Comparison of ENCODE assay signal across 8 mouse cellular contexts in the genomic region with DNA sequence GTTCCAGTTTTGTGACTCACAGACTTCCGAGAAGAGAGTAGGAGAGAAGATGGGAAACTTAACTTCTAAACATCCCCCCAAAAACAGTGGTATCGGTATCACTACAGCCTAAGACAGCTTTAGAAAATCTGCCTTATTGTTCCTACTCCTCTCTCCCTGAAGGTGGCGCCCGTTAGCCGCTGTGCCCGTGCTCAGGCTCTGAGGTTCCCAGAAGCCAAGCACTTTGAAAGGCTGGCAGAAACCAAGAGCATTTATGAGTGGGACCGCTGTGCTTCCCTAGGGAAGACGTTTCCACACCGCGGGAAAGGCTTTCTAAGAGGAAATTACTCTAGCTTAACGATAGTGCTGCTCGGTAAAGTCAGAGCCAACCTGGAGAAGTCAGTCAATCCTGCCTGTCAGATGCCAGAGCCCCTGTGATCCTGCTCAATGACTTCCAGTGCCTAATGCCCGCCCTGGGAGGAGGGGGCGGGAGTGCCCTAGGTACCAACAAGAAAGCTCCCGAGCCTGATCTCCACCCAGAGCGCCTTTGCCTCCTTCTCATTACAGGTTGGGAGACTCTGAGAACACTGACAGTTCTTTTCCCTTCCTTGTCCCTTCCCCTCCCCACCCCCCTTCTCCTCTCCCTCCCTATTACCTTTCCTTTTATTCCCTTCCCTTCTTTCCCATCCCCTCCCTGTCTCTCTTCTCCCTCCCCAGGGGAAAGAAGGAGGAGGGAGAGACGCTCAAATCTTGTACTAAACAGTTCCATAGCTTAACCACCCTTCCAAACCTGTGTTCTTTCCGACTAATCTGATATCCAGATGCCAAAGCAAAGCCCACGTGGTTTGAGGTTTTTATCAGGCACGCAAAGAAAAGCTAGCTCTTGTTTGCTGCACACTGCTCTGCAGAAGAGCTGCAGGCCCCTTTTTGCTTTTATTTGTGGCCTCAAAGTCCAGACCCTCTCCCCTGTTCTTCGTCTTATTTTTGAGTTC.
DNase-seq lines count a peak whose midpoint lies in the region; ATAC-seq lines count a peak whose summit lies in the region.

No protein-coding gene starts in this region.

- H3K4me1 ChIP-seq in hindbrain, embryonic 15.5 days (replicated peaks) = peaks cover 11% of the 10 kb centered on the region

- peak overlapping the region; percentile 47; the same call in 1 of the 2 replicates for H3K27ac ChIP-seq in hindbrain, embryonic 15.5 days (replicated peaks)

- H3K4me3 ChIP-seq in hindbrain, embryonic 15.5 days = peak overlapping the region; percentile 34

- H3K4me2 ChIP-seq in hindbrain, embryonic 15.5 days = peak overlapping the region; percentile 67

- peak overlapping the region; percentile 37; the same call in 1 of the 2 replicates for H3K9ac ChIP-seq in hindbrain, embryonic 15.5 days

- peak; percentile 78 for DNase-seq in ZHBTc4 (ENCODE audit: low read depth, low spot score)
- peak; percentile 40 to 42 for DNase-seq in gastrocnemius, adult 8-10 months (ENCODE audit: low spot score in 2 of 2)
- DNase-seq in layer of hippocampus, postnatal 25 days (ENCODE audit: extremely low spot score in 1 of 2, low spot score in 1 of 2) = peak; percentile 73 to 89
- peak; percentile 79 for DNase-seq in lung, postnatal 14 days
- peak; percentile 88 to 89 for DNase-seq in right cerebral cortex, adult 2 months (ENCODE audit: low spot score in 2 of 2)
- no peak for DNase-seq in T-cell, adult 2 months (ENCODE audit: low spot score)

- 4% methylated on average over 21 of the region's 21 CpGs for WGBS in hindbrain, embryonic 15.5 days

- no peaks in the 10 kb centered on the region for H3K9me3 ChIP-seq in hindbrain, embryonic 15.5 days

- no peaks in the 10 kb centered on the region for H3K27me3 ChIP-seq in hindbrain, embryonic 15.5 days

- H3K36me3 ChIP-seq in hindbrain, embryonic 15.5 days = no peaks in the 10 kb centered on the region

- peak; percentile 86 for ATAC-seq in common myeloid progenitor, adult 5-6 weeks (replicated peaks; ENCODE audit: low read depth, poor library complexity, severe bottlenecking)
- peak; percentile 93 for ATAC-seq in hindbrain, embryonic 15.5 days (ENCODE audit: low FRiP score, low read depth)
